Mouse (Mus musculus): Measurements from ENCODE around the gene Crtac1.

- no peak for TF ChIP-seq CTCF (IDR thresholded peaks at IDR 0.05 in 2 of 3, conservative IDR thresholded peaks at IDR 0.05 in 1 of 3; ENCODE audit: control insufficient read depth in 1 of 3, insufficient read depth in 1 of 3, low read depth in 2 of 3, low read length in 3 of 3, poor library complexity in 1 of 3, severe bottlenecking in 1 of 3)
- TF ChIP-seq POLR2A (IDR thresholded peaks at IDR 0.05; ENCODE audit: control insufficient read depth in 1 of 2, insufficient read depth in 1 of 2, low read depth in 1 of 2, low read length in 2 of 2, poor library complexity in 1 of 2): no peak
Observed at GRCm38 (mm10) chr19:42432761-42433160, 1.2 kb upstream of the Crtac1 start.

Measured in MEL (cell line).